Mouse (Mus musculus) ES-E14 (cell line): ENCODE measurements around the gene Htra2. TPM values are rescaled to one million over a fixed set of nuclear protein-coding genes. Genes with fewer than 3 reads are reported as not detected.

Source experiments
- DNase-seq: peaks from one replicate; pipeline ENCODE4 v3.0.0-alpha.2; 2013; ENCODE audit warnings: low read depth, low spot score
- H3K27ac ChIP-seq: 2 replicates; pipeline ENCODE4 v1.5.1; 2012; ENCODE audit warnings: low read depth, mild to moderate bottlenecking, low read length, moderate library complexity, mixed read lengths; ENCODE audit not compliant: poor library complexity, insufficient read depth, severe bottlenecking
- H3K36me3 ChIP-seq: 2 replicates; pipeline ENCODE4 v1.6.1; 2012; ENCODE audit warnings: mild to moderate bottlenecking, low read length, moderate library complexity, mixed read lengths; ENCODE audit not compliant: control insufficient read depth, poor library complexity, insufficient read depth, severe bottlenecking
- H3K4me1 ChIP-seq, 2 experiments: fragments of 150-350 bp in 1 of 2; sonication (generic) in 1 of 2; 2 replicates each; pipeline ENCODE4 v1.6.1; 2012; ENCODE audit warnings: low read length in 2 of 2, mild to moderate bottlenecking in 1 of 2, mixed read lengths in 1 of 2; ENCODE audit not compliant: control insufficient read depth in 2 of 2, insufficient read depth in 2 of 2, poor library complexity in 1 of 2
- H3K4me3 ChIP-seq, 2 experiments: fragments of 150-350 bp in 1 of 2; sonication (generic) in 1 of 2; 2 replicates each; pipeline ENCODE4 v1.5.1; 2012; ENCODE audit warnings: low read length in 2 of 2, low read depth in 1 of 2, mild to moderate bottlenecking in 1 of 2, mixed read lengths in 1 of 2; ENCODE audit not compliant: insufficient read depth in 1 of 2, poor library complexity in 1 of 2, severe bottlenecking in 1 of 2
- H3K9ac ChIP-seq: 2 replicates; pipeline ENCODE4 v1.6.1; 2012; ENCODE audit warnings: low read depth, mild to moderate bottlenecking, low read length, mixed read lengths; ENCODE audit not compliant: poor library complexity, insufficient read depth, severe bottlenecking
- H3K9me3 ChIP-seq: fragments of 150-350 bp; sonication (generic); 2 replicates; pipeline ENCODE4 v1.6.1; 2012; ENCODE audit warnings: low read depth, mild to moderate bottlenecking, low read length; ENCODE audit not compliant: control insufficient read depth, insufficient read depth
- CHD2 ChIP-seq: IDR thresholded peaks from 2 replicates; pipeline ENCODE4 v1.6.1; 2014; ENCODE audit warnings: mild to moderate bottlenecking, low read depth, low read length, inconsistent platforms
- HCFC1 ChIP-seq: IDR thresholded peaks from 2 replicates; pipeline ENCODE4 v1.6.1; 2012; ENCODE audit warnings: low read length, inconsistent platforms, borderline replicate concordance; ENCODE audit not compliant: insufficient read depth
- MAFK ChIP-seq: IDR thresholded peaks from 2 replicates; pipeline ENCODE4 v1.6.1; 2014; ENCODE audit warnings: mild to moderate bottlenecking, low read depth, low read length, inconsistent platforms; ENCODE audit not compliant: insufficient read depth
- ZC3H11A ChIP-seq: IDR thresholded peaks from 2 replicates; pipeline ENCODE4 v1.6.1; 2012; ENCODE audit warnings: low read depth, mild to moderate bottlenecking, inconsistent platforms, low read length, borderline replicate concordance
- ZNF384 ChIP-seq: IDR thresholded peaks from 2 replicates; pipeline ENCODE4 v1.6.1; 2012; ENCODE audit warnings: low read depth, low read length, inconsistent platforms
- in situ Hi-C, 2 experiments: fragments of 600-800 bp; cut with MboI; formaldehyde crosslinking; loops; one replicate each; pipeline ENCODE4 v1.15.1; 2025; ENCODE audit warnings: low sequenced_read_pairs in 2 of 2, inconsistent platforms in 1 of 2; ENCODE audit not compliant: unreplicated experiment in 2 of 2
- total RNA-seq: library from RNA; depleted of rRNA; stranded (reverse); fragments of 300-350 nt; gene quantifications from 2 replicates; pipeline ENCODE4 v1.2.3, GENCODE M21; 2012

Gene Htra2
- total RNA-seq, 1 experiment: 66.8 TPM

DNA sequence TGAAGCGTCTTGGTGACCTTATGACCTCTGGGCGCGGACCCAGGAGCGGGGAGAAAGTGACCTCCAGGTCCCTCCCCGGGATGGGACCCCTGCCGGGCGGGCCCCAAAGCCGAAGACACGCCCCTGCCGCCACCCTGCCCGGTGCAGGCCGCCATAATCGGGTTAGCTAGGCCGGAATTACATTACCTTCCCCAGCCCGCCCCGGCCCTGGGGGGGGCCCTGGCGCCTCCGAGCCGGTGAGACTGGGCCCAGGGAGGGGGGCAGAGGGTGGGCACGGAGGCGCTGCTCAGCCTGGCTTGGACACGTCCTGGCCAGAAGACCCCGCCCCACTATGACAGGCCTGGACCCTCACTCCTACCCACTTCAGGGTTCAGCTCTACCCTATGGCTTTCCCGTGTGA, 16.1 kb upstream of the Htra2 start:
- Histone ChIP-seq H3K36me3 (no peaks in the 10 kb centered on the region), H3K9me3 (no peaks in the 10 kb centered on the region), H3K4me3 (peak overlapping the region; percentile 31 to 47; a peak in 2 of 4 replicates), H3K27ac (no peak overlapping the region), H3K4me1 (peaks cover 0 to 3% of the 10 kb centered on the region in 2 experiments; a peak in 1 of 4 replicates), H3K9ac (no peak overlapping the region)
- DNase-seq: no peak
- TF ChIP-seq CHD2 (no peak), ZC3H11A (no peak), HCFC1 (no peak), MAFK (no peak), ZNF384 (no peak)
- in situ Hi-C loops: loop anchor here (5.0 to 25.0 kb wide), 3 partner anchors 641 to 1516 kb away; partner anchors contain the start of genes Vax2 (in 2 of the 2) and Cyp26b1 (in 1 of the 2)

DNA sequence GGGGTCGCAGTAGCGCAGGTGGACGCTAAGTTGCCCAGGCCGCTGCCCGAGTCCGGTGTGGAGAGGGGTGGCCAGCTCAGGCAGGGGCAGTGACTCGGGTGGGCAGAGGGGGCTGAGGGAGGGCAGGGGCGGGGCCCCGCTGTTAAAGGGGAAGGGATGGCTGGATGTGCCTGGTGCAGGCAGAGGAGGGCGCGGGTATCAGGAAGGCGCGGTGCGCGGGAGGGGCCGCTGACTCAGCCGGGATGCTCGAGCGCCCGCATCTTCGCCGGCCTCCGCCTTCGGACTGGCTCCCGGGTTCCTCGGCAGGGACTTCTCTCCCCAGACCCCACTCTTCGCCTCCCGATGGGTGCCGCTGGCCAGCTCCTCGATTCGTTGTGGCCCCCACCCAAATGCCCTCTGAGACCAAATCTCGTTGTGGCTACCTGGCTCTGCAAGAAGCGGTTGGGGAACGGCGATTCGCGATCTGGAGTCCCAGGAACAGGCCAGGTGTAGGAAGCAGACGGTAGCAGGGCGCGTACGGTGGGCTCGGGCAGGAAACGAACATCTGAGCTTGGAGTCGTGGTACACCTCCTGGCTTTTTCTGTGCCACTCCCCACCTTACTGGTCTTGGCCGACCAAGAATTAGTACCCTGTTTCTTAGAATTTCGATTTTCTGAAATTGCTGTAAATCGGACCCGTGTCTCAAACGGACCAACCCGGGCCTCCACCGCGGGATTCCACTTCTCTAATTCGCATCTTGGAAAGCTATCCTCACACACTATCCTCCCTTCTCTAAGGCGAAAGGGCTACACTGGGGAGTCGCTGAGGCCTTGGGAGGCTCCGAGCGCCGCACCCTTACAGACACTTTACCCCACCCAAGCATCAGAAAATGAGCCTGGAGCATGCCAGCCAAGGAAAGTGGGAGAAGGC, 15.5 kb upstream of the Htra2 start:
- in situ Hi-C loops: loop anchor here (5.0 to 25.0 kb wide), 3 partner anchors 642 to 1517 kb away; partner anchors contain the start of genes Vax2 (in 2 of the 2) and Cyp26b1 (in 1 of the 2)
- Histone ChIP-seq H3K9me3 (no peaks in the 10 kb centered on the region), H3K4me1 (peaks cover 0 to 3% of the 10 kb centered on the region in 2 experiments; a peak in 1 of 4 replicates), H3K27ac (no peak overlapping the region), H3K36me3 (no peaks in the 10 kb centered on the region), H3K9ac (no peak overlapping the region), H3K4me3 (peak overlapping the region; percentile 47 to 55)
- TF ChIP-seq CHD2: no peak
- no peak for TF ChIP-seq ZNF384
- TF ChIP-seq MAFK: no peak
- no peak for TF ChIP-seq ZC3H11A
- no peak for TF ChIP-seq HCFC1
- DNase-seq: no peak

DNA sequence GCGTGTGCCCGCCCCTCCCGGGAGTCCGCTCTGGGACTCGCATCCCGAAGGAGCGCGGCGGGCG, 15.0 kb upstream of the Htra2 start, which contains the start of gene Tlx2:
Gene Tlx2 (minus strand): TSS at position 47 of the 64 bp plus-strand sequence.
- Histone ChIP-seq H3K4me3 (peak within 1 kb of the TSS; percentile 47 to 62), H3K27ac (no peak within 1 kb of the TSS), H3K36me3 (no peaks in the 10 kb centered on the region), H3K9me3 (no peaks in the 10 kb centered on the region), H3K9ac (no peak within 1 kb of the TSS), H3K4me1 (peaks cover 0 to 3% of the 10 kb centered on the region in 2 experiments; a peak in 1 of 4 replicates)
- TF ChIP-seq ZC3H11A (no peak), MAFK (no peak), CHD2 (no peak), ZNF384 (no peak), HCFC1 (no peak)
- in situ Hi-C loops: loop anchor here (5.0 to 25.0 kb wide), 3 partner anchors 642 to 1517 kb away; partner anchors contain the start of genes Vax2 (in 2 of the 2) and Cyp26b1 (in 1 of the 2)
- DNase-seq: no peak

DNA sequence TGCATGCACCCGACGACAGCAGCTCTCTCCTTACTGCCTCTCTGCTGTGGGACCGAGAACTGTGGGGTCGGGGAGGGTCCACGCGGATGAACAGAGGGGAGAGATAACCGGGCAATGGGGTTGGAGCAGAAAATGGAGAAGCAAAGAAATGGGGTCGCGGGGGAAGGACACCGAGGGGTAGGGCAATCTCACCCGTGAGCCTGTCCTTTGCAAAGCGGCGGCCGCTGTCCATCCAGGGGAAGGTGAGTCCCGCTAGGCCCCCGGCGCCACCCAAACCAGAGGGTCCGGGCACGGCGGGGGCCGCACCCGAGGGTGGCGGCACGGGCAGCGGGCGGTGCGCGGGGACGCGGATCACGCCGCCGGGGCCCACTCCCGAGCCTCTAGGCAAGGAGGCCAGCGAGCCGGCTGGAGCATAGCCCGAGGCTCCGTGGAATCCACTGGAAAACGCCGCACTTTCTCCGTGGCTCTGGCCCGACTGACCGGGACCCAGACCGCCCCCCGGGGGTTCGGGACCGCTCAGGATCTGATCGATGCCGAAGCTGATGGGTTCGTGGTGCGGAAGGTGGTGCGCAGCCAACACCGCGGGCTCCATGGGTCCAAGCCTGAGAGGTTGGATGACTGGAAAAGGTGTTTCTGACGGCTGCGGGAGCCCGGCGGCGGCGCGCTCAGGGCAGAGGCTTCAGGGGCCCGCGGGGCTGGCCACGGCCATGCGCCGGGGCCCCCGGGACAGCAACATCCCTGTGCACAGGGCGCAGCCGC, 14.6 kb upstream of the Htra2 start:
- peak overlapping the region; percentile 47 to 62 for H3K4me3 ChIP-seq
- H3K36me3 ChIP-seq: no peaks in the 10 kb centered on the region
- H3K9me3 ChIP-seq: no peaks in the 10 kb centered on the region
- peaks cover 0 to 3% of the 10 kb centered on the region in 2 experiments; a peak in 1 of 4 replicates for H3K4me1 ChIP-seq
- in situ Hi-C loops: loop anchor here (5.0 to 25.0 kb wide), 3 partner anchors 643 to 1518 kb away; partner anchors contain the start of genes Vax2 (in 2 of the 2) and Cyp26b1 (in 1 of the 2)
- no peak overlapping the region for H3K9ac ChIP-seq
- DNase-seq: no peak
- H3K27ac ChIP-seq: no peak overlapping the region
- TF ChIP-seq HCFC1 (no peak), CHD2 (no peak), ZNF384 (no peak), MAFK (no peak), ZC3H11A (no peak)
